Mouse (Mus musculus): ENCODE measurements around the gene Lrrn1. TPM values are rescaled to one million over a fixed set of nuclear protein-coding genes. Genes with fewer than 3 reads are reported as not detected.

Gene Lrrn1
- polyA plus RNA-seq, 1 experiment from 2014 or later: 50.7 TPM

DNA sequence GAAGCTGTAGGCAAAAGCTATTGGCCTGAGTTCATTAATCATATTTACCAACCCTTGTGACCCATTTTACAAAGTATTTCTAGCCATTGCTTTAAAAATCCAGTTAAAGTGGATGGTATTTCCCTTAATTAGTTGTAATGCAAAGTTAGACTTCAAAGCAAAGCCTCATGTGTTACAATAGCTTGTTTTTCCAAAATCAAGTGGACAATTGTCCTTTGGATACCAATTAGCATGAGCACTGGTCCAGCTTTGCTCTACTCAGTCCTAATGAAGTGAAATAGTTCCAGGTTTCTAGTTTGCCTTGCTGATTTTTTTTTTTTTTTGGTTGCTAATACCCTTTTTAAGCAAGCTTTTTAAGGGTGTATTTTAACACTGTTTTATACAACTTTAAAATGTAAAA is 75.6 kb downstream of the Lrrn1 start:
- Histone ChIP-seq H3K4me2 (replicated peaks) (no peak overlapping the region), H3K36me3 (no peaks in the 10 kb centered on the region), H3K27ac (no peak overlapping the region), H3K27me3 (no peaks in the 10 kb centered on the region), H3K4me1 (no peaks in the 10 kb centered on the region), H3K4me3 (no peak overlapping the region), H3K9me3 (no peaks in the 10 kb centered on the region), H3K9ac (no peak overlapping the region)
- no peak for ATAC-seq (ENCODE audit: insufficient number of reproducible peaks, insufficient read depth, low FRiP score, low TSS enrichment)

DNA sequence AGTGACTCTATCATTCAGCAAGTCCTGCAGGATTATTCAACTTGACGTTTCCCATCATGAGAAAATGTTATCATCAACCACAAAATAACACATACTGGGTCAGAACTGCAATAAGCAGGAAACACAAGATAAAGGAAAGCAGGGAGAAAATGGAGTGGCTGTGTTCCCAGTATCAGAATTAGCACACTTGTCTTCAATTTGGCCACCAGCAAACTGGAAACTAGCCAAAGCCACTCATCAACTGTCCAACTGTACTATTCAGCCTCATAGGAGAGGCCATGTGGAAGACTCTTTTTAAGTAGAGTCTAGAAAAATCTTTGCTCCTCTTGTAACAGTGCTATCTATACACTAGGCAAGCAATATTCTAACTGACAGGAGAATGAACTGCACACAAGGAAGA is 84.7 kb downstream of the Lrrn1 start:
- Histone ChIP-seq H3K27ac (no peak overlapping the region), H3K36me3 (no peaks in the 10 kb centered on the region), H3K27me3 (no peaks in the 10 kb centered on the region), H3K9me3 (no peaks in the 10 kb centered on the region), H3K9ac (no peak overlapping the region), H3K4me1 (no peaks in the 10 kb centered on the region), H3K4me2 (replicated peaks) (no peak overlapping the region), H3K4me3 (no peak overlapping the region)
- 76% methylated on average over 1 of the region's 1 CpGs for WGBS
- no peak for ATAC-seq (ENCODE audit: insufficient number of reproducible peaks, insufficient read depth, low FRiP score, low TSS enrichment)

All from embryonic facial prominence, embryonic 12.5 days (tissue).